Mouse (Mus musculus) midbrain, embryonic 10.5 days (tissue): ENCODE measurements around the gene 5730522E02Rik. TPM values are rescaled to one million over a fixed set of nuclear protein-coding genes. Genes with fewer than 3 reads are reported as not detected.
A peak's percentile ranks its signal among the peaks of the same experiment; 100 is the strongest.

Experiments
- DNase-seq: peaks from one replicate; pipeline ENCODE4 v3.0.0-alpha.2; 2017; ENCODE audit warnings: low spot score
- H3K27ac ChIP-seq: fragments of 300-500 bp; sonication (generic); replicated peaks from 2 replicates; pipeline ENCODE4 v1.5.1; 2016; ENCODE audit warnings: mild to moderate bottlenecking
- H3K27me3 ChIP-seq: fragments of 300-500 bp; sonication (generic); 2 replicates; pipeline ENCODE4 v1.6.1; 2016; ENCODE audit warnings: low read depth, mild to moderate bottlenecking; ENCODE audit not compliant: poor library complexity, severe bottlenecking
- H3K36me3 ChIP-seq: fragments of 300-500 bp; sonication (generic); 2 replicates; pipeline ENCODE4 v1.6.1; 2016; ENCODE audit warnings: mild to moderate bottlenecking, moderate library complexity
- H3K4me1 ChIP-seq: fragments of 300-500 bp; sonication (generic); 2 replicates; pipeline ENCODE4 v1.6.1; 2016
- H3K4me3 ChIP-seq: fragments of 300-500 bp; sonication (generic); 2 replicates; pipeline ENCODE4 v1.5.1; 2016; ENCODE audit warnings: mild to moderate bottlenecking, moderate library complexity
- H3K9me3 ChIP-seq: fragments of 300-500 bp; sonication (generic); replicated peaks from 2 replicates; pipeline ENCODE4 v1.6.1; 2016; ENCODE audit warnings: mild to moderate bottlenecking
- WGBS: fragments of 180-500 bp; shearing (Covaris S2); methylation state at CpG from one replicate; pipeline ENCODE4 v1.1.7; 2016; 5-methylcytosine and 5-hydroxymethylcytosine counted together
- polyA plus RNA-seq: library from polyadenylated mRNA; unstranded; fragments of >200 nt; fragmentation: Nextera tagmentation; extraction: Ambion mirVana; gene quantifications from 2 replicates; pipeline ENCODE4 v1.2.1, GENCODE M21; 2016

The 5730522E02Rik gene
- polyA plus RNA-seq, 1 experiment from 2014 or later = 4.0 TPM

GRCm38 (mm10) chr11:25737255-25737654 lies 473.3 kb downstream of the 5730522E02Rik start:
- no peak for DNase-seq
- no peak overlapping the region for H3K27ac ChIP-seq
- no peaks in the 10 kb centered on the region for H3K9me3 ChIP-seq
- H3K4me3 ChIP-seq = no peak overlapping the region
- H3K27me3 ChIP-seq = no peaks in the 10 kb centered on the region
- WGBS = 86% methylated on average over 5 of the region's 5 CpGs
- H3K4me1 ChIP-seq = peaks cover 4% of the 10 kb centered on the region; the same call in 1 of the 2 replicates
- no peaks in the 10 kb centered on the region for H3K36me3 ChIP-seq

GRCm38 (mm10) chr11:25729476-25729875 lies 481.1 kb downstream of the 5730522E02Rik start:
- 89% methylated on average over 1 of the region's 1 CpGs for WGBS

DNA sequence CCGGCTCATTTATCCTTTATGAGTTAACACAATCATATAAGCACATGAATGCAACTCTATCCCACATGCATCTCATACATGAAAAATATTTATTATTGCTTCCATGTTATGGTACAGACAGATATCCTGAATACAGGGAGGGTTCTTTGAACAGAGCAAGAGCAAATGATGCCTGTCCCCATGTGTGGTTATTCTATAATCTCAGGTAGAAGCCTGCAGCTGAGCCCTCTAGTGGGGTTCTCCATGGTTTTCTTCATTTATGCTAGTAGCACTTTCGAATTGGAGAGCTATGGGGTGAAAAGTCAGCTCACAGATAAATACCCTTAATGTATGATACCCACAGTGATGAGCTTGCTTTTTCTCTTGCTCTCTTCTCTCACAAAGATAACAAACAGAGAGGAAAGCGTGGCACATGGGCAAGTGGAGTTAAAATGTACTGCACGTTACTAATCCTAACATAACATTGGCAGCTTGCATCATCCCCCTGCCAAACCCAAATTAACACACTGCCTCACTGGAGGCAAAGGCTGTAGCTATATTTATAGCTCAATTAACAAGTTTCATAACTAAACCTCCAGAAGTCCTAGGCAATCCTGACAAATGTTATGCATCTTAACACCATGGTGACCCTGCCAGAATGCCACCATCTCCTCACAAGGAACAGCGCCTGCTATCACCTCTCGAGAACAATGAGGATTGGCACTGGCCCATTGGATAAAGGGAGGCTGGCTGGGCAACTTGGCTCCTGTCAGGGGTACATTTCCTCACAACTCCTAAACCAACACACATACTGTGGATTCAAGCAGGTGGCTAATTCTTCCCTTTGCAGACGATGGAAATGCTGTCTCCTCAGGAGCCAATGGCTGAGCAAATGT lies 494.9 kb downstream of the 5730522E02Rik start:
- Histone ChIP-seq H3K27me3 (no peaks in the 10 kb centered on the region), H3K4me1 (no peaks in the 10 kb centered on the region), H3K4me3 (no peak overlapping the region), H3K36me3 (no peaks in the 10 kb centered on the region), H3K27ac (no peak overlapping the region), H3K9me3 (no peaks in the 10 kb centered on the region)
- WGBS = 87% methylated on average over 7 of the region's 7 CpGs
- no peak for DNase-seq

More at GRCm38 (mm10) chr11:25729476-25729875, 481.1 kb downstream of the 5730522E02Rik start:
- no peak overlapping the region for H3K27ac ChIP-seq
- H3K4me3 ChIP-seq = no peak overlapping the region
- no peaks in the 10 kb centered on the region for H3K9me3 ChIP-seq
- no peak for DNase-seq
- no peaks in the 10 kb centered on the region for H3K4me1 ChIP-seq
- H3K36me3 ChIP-seq = no peaks in the 10 kb centered on the region
- H3K27me3 ChIP-seq = no peaks in the 10 kb centered on the region

DNA sequence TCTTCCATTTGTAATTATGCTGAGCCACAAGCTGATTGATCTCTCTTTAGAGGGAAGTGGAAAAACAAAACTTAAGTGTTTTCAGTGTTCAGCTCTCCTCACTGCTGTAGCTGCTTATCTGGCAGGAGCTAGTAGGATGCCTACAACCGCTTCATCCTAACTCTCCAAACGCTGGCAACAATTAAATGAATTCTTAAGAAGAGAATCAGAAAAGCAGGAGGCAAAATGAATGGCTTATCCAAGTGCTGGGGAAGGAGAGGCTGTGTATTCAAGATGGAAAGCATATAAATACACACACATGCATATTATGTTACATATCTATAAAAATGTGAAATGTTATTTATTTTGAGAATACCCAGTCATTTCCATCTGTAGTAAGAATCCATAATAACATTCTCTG lies 500.0 kb downstream of the 5730522E02Rik start:
- 85% methylated on average over 2 of the region's 2 CpGs for WGBS
- H3K36me3 ChIP-seq = no peaks in the 10 kb centered on the region
- no peaks in the 10 kb centered on the region for H3K27me3 ChIP-seq
- no peak overlapping the region for H3K27ac ChIP-seq
- H3K9me3 ChIP-seq = no peaks in the 10 kb centered on the region
- DNase-seq = no peak
- no peak overlapping the region for H3K4me3 ChIP-seq
- H3K4me1 ChIP-seq = no peaks in the 10 kb centered on the region

DNA sequence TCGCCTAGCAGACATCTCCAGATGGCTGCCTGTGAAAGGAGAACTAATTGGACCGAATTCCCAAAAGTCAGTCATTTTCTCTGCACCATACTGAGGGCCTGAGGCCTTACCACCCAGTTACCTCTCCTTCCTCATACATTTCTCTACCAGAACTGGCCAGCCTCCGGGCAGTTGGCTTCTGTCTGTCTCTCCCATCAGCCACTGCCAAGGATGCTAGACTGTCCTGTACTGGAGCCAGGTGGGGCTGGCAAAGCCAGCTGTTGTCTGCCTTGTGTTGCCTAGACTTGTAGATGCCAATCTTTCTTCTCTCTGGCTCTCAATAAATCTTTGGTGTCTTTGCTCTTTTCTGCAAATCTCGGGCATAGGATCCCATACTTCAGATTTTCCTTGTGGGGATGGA lies 500.7 kb downstream of the 5730522E02Rik start:
- Histone ChIP-seq H3K4me3 (no peak overlapping the region), H3K27ac (no peak overlapping the region), H3K27me3 (no peaks in the 10 kb centered on the region), H3K36me3 (no peaks in the 10 kb centered on the region), H3K9me3 (no peaks in the 10 kb centered on the region), H3K4me1 (no peaks in the 10 kb centered on the region)
- 81% methylated on average over 4 of the region's 4 CpGs for WGBS
- DNase-seq = no peak

GRCm38 (mm10) chr11:25704332-25705168 lies 506.0 kb downstream of the 5730522E02Rik start:
- Histone ChIP-seq H3K36me3 (no peaks in the 10 kb centered on the region), H3K4me1 (peaks cover 4% of the 10 kb centered on the region), H3K4me3 (no peak overlapping the region), H3K27me3 (no peaks in the 10 kb centered on the region), H3K27ac (no peak overlapping the region), H3K9me3 (no peaks in the 10 kb centered on the region)
- WGBS = 74% methylated on average over 11 of the region's 11 CpGs
- DNase-seq = no peak

GRCm38 (mm10) chr11:25702791-25703190 lies 507.8 kb downstream of the 5730522E02Rik start:
- Histone ChIP-seq H3K9me3 (no peaks in the 10 kb centered on the region), H3K27me3 (no peaks in the 10 kb centered on the region), H3K4me3 (no peak overlapping the region), H3K36me3 (no peaks in the 10 kb centered on the region), H3K27ac (no peak overlapping the region), H3K4me1 (peaks cover 18% of the 10 kb centered on the region)
- DNase-seq = no peak
- 73% methylated on average over 3 of the region's 3 CpGs for WGBS

DNA sequence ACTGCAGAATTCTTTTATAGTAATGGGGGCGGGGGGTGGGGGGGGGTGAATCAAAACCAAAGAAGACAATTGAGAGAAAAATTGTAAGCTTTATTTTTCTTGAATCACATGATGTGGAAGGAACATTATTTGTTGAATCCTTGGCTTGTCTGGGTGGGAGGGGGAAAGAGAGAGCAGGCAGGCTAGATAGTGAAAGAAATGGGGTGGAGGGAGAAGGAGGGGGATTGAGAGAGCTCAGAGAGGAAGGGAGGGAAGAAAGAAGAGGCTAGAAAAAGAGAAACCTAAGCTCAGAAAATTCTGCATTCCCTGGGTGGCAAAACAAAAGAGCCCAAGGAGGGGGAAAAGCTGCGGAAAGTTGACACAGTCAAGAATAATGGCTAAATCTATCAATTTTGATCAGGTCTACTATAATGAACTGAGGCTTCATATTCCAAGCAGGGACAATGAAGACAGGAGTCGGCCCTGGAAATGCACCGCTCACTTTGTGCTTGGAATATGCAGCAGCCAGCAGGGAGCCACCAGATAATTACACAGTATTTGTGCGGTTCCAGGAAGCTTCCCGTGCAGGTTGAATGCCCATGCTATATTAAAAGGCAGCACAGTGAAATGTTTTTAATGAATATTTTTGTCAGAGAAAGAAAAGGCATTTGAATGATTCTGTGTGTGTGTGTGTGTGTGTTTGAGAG lies 512.9 kb downstream of the 5730522E02Rik start:
- Histone ChIP-seq H3K4me3 (peak overlapping the region; percentile 26; the same call in 1 of the 2 replicates), H3K27me3 (no peaks in the 10 kb centered on the region), H3K27ac (peak overlapping the region; percentile 47), H3K36me3 (no peaks in the 10 kb centered on the region), H3K4me1 (peaks cover 39% of the 10 kb centered on the region), H3K9me3 (no peaks in the 10 kb centered on the region)
- WGBS = 16% methylated on average over 6 of the region's 6 CpGs
- DNase-seq = peak; percentile 23

DNA sequence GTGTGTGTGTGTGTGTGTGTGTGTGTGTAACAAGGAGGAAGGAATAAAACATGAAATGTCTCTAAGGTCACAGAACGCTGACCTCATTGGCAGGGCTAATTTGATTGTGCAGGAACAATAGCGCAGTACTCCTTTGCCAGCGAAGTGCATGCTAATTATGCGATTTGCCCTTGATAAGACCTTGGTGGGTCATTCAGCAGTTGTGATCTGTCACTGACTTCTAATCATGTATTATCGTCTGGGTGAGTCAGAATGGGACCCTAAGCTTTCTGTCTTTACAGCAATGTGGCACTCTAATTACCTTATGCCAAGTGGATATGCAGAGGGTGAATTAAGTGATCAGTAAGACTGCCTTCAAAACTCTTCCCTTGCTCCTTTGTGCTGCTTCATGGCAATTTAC lies 514.4 kb downstream of the 5730522E02Rik start:
- peaks cover 39% of the 10 kb centered on the region for H3K4me1 ChIP-seq
- no peak overlapping the region for H3K4me3 ChIP-seq
- H3K27me3 ChIP-seq = no peaks in the 10 kb centered on the region
- H3K27ac ChIP-seq = no peak overlapping the region
- no peak for DNase-seq
- 59% methylated on average over 5 of the region's 5 CpGs for WGBS
- H3K36me3 ChIP-seq = no peaks in the 10 kb centered on the region
- no peaks in the 10 kb centered on the region for H3K9me3 ChIP-seq

- Histone ChIP-seq H3K27me3 (no peaks in the 10 kb centered on the region), H3K27ac (no peak overlapping the region), H3K4me1 (no peaks in the 10 kb centered on the region), H3K36me3 (no peaks in the 10 kb centered on the region), H3K4me3 (no peak overlapping the region), H3K9me3 (no peaks in the 10 kb centered on the region)
- 94% methylated on average over 4 of the region's 4 CpGs for WGBS
- DNase-seq = no peak
These were observed 525.8 kb downstream of the 5730522E02Rik start for GRCm38 (mm10) chr11:25684731-25685130.

GRCm38 (mm10) chr11:25679856-25680255 lies 530.7 kb downstream of the 5730522E02Rik start:
- Histone ChIP-seq H3K36me3 (no peaks in the 10 kb centered on the region), H3K4me1 (no peaks in the 10 kb centered on the region), H3K27me3 (no peaks in the 10 kb centered on the region), H3K9me3 (no peaks in the 10 kb centered on the region), H3K27ac (no peak overlapping the region), H3K4me3 (no peak overlapping the region)
- WGBS = 100% methylated on average over 1 of the region's 1 CpGs
- no peak for DNase-seq

DNA sequence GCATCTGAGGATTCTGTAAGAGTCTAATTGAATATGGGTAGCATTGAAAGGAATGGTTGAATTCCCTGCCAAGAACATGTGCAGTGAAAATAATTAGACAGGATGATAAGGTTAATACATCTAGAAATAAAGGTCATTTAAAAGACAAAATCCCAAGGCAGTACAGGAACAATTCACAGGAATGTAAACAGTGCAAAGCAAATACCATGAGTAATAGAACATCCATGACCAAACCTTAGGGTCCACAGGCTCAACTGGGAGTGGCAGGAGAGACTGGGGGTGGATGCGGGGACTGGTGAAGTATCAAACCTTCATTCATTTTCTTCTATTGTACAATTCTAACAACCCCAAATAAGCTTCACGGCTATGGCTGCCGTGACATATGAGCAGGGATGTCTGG lies 536.4 kb downstream of the 5730522E02Rik start:
- H3K36me3 ChIP-seq = no peaks in the 10 kb centered on the region
- H3K4me1 ChIP-seq = no peaks in the 10 kb centered on the region
- H3K27me3 ChIP-seq = no peaks in the 10 kb centered on the region
- no peak overlapping the region for H3K27ac ChIP-seq
- H3K9me3 ChIP-seq = no peaks in the 10 kb centered on the region
- no peak for DNase-seq
- WGBS = 89% methylated on average over 3 of the region's 3 CpGs
- no peak overlapping the region for H3K4me3 ChIP-seq
